Mouse (Mus musculus) liver, embryonic 14.5 days (tissue): ENCODE data around the gene Tapbp.
"Not testable (repeated sequence)": the region's sequence is repeated elsewhere in the genome, so short reads cannot be mapped to it uniquely, and the experiment has no call there.

Experiments used
- CTCF ChIP-seq: IDR thresholded peaks from 2 replicates; pipeline ENCODE4 v1.5.1; 2016; ENCODE audit warnings: antibody characterized with exemption, low read depth, control low read depth
- EP300 ChIP-seq: IDR thresholded peaks from 2 replicates; pipeline ENCODE4 v1.6.1; 2016; ENCODE audit warnings: antibody characterized with exemption, low read depth

DNA sequence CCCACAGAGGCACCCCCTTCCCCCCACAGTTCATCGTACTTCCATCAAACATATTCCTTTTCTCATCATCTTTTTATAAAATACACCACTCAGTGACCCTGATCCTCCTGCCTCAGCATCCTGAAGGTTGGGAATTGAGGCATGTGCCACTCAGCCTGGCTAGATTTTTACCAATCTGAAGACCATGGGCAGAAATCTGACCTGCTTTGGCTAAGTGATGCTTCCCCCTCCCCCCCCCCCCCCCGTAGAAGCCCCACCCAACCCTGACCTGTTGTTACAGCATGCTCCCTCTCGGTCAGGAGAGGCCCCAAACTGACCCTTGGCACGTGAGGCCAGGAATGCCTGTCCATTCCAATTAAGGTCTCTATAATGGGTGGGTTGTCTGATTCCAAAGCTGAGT lies 10.9 kb upstream of the Tapbp start, which contains the start of gene Platr17:
- TF ChIP-seq EP300, CTCF: not testable (repeated sequence)
